Mouse (Mus musculus) mesoderm, embryonic 11.5 days (tissue): ENCODE measurements around the gene Slc16a2.
"Not testable (repeated sequence)": the region's sequence is repeated elsewhere in the genome, so short reads cannot be mapped to it uniquely, and the experiment has no call there.

ENCODE experiments used
- DNase-seq: peaks from one replicate; pipeline ENCODE4 v3.0.0-alpha.2; 2012; ENCODE audit warnings: low read depth, low spot score

Slc16a2 gene

DNA sequence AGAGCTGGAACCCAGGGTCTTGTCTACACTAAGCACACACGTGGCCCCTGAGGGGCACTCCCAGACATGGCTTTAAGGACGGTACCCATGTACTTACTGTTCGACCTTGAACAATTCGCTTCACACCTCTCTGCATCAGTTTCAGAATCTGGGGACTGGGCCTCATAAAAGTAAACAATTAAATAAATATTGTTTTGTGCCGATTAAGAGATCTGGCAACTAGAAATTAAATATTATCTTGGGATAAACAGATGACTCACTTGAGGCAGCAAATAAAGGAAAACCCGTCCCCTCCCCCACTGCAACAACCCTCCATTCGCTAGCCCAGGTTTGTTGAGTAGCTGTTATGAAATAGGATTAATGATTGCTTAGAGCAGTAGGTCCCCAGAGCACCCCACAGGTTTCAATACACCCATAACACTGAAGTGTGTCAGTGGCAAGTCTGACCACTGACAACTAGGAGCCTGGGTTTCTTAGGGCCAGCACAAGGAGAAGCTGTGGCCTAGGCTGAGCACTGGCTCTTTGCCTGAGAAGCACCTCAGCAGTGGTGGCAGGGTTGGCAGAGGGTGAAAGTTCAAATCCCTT, 87.7 kb downstream of the Slc16a2 start:
- DNase-seq: no peak

DNA sequence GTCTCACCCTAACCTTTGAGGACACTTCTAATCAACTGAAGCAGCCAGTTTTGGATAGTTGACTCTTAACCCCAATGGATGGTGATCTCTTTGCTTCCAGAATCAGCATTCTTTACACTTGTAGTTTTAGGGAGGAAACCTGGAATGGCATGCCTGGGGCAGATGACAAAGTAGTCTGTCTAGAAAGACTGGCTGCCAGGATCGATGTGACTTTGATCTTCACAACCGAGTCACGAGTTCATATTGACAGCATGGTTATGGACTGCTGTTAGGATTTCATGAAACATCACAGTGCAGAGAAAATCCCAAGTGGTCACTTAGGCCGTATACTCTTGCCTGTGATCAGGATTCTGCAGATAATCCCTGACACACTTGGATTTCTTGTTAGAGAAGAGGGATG, 88.7 kb downstream of the Slc16a2 start:
- no peak for DNase-seq

DNA sequence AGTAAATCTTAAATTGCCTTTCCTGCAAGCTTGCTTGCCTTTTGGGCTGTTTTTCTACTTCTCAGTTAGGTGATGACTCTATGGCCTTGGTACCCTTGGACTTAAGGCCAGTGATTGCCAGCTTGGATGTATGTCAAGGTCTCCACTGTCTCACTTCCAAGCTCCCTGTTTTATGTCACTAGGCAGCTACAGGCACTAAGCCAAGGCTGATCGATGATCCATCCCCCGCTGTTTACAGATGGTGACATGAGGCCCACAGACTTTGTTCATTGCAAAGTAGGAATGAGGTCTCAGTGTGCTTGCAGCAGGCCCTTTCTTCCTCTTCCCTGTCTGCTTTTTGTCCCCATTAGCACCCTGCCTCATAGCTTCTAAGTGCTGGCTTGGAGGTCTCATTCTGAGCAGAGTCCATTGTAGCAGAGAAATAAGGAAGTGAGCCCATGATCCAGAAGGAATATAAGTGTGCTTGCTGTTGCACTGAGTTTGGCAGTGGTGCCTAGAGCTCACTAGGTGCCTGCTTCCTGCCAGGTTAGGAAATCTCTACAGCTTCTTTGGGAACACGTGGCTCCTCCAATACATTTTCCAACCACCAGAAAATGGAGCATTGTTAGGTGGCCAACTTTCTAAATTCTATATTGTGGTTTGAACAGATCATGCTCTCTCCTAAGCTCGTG, 89.6 kb downstream of the Slc16a2 start:
- no peak for DNase-seq

DNA sequence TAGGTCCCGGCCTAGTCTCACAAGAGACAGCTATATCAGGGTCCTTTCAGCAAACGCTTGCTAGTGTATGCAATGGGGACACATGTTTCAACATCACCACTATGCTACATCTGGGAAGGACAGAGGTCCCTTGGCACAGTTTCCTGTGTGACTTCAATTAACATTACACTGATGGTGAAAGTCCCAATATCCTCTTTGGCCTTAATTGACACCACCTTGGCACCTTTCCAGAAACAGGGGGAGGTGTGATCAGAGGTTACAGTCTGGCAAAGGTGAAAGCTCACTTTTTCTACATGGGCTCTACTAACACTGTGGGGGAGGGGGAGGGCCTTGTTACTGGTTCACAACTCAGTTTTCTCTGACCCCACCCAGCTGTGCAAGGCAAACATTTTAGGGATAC, 99.3 kb downstream of the Slc16a2 start:
- DNase-seq: no peak

DNA sequence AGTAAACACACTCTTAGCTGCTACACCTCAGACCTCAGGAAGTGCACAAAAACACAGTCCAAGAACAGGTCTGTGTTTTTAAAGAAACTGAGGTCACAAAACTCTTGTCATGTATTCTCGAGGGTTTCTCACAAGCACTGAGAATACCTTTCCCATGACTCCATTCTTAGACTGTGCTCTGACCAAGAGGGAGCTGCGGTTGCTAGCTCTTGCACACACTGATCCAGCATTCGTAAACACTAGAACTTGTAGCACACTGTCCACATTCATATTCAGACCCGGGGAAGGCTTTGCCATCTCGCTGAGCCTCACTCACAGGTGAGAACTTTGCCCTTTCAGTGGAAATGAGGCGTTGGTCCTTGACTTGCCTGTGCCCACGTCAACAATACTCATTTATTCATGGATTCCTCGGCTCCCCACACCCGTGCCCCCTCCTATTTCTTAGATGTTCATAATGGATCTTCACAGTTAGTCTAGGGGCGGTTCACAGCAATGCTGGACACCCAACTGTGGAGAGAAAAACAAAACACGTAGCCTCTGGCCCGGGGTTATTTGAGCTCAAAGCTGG, 102.1 kb downstream of the Slc16a2 start:
- no peak for DNase-seq

DNA sequence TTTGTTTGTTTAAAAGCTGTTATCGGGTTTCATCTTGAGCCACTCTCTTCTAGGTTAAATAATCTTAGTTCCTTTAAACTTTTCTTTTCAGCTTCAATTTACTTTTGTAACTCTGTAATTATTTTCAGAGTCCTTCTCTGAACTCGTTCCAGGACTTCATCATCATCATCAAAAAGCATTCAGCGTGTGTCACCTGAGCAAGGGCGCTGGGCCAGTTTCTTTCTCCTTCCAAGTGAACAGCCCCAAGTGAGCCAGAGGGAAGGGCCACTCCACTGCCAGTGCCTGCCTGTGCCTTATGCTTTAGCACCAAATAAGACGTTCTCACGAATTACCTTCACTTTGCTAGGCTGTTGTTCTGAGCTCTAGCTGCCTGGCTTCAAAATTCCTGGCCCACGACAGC, 108.9 kb downstream of the Slc16a2 start:
- DNase-seq: no peak

DNA sequence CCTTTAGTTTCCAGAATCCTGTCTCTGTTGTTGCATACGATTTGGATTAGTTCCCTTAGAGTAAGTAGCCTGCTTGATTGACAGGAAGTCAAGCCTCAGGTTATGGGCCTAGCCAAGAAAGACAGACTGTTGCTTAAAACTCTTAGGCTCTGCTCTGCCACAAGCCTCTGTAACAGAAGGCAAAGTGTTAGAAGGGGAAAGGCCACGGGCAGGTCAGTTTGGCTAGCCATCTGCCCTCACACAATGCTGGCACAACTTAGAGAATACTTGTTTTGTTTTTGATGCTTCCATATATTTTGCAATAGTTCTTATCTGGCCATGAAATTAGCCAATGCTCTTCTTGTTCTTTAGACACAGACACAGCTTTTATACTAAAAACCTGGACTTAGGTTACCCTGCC, 112.1 kb downstream of the Slc16a2 start:
- no peak for DNase-seq

DNA sequence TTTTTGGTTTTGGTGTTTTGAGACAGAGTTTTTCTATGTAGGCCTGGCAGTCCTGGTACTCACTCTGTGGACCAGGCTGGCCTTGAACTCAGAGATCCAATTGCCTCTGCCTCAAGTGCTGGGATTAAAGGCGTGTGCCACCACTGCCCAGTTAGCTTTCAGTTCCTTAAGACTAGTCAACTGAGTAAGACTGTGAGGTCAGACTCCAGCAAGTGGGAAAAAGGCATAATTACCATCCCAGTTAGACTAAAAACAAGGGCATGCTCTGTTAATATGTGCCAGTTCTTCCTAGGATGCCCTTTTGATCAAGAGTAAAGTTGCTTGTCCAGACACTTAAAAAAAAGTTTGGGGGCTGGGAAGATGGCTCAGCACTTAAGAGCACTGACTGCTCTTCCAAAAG, 113.2 kb downstream of the Slc16a2 start:
- DNase-seq: no peak

DNA sequence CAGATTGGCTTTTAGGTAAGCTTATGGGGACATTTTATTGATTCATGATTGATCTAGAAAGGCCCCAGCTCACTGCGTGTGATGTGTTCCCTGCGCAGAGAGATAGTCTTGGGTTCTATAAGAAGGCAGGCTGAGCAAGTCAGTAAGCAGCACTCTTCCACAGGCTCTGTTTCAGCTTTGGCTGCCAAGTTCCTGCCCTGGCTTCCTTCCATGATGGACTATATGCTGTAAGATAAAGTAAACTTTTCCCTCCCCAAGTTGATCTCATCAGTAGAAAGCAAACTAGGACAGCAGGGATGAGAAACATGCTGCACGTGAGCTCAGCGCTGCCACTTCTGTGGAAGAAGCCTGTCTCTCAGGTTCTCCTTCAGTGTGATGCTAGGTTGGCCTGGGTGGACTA, 117.2 kb downstream of the Slc16a2 start:
- no peak for DNase-seq

DNA sequence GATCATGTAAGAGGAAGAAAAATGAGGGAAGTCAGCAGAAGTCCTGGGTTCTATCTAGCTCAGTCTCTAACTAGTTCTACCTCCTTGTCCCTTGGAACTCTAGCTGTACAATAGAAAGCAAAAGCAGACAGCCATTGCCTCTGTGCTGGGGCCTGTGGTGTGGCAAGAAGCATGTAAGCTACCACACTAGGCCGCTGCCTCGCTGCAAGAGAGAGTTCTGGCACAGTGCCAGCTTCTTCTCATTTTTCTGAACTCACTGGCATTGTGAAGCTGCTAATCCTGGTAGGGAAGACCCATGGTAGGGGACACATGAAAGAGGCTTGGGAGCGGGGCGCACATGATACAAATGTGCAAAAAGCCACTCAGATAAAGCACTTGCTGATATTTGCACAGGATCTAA, 117.8 kb downstream of the Slc16a2 start:
- DNase-seq: no peak

DNA sequence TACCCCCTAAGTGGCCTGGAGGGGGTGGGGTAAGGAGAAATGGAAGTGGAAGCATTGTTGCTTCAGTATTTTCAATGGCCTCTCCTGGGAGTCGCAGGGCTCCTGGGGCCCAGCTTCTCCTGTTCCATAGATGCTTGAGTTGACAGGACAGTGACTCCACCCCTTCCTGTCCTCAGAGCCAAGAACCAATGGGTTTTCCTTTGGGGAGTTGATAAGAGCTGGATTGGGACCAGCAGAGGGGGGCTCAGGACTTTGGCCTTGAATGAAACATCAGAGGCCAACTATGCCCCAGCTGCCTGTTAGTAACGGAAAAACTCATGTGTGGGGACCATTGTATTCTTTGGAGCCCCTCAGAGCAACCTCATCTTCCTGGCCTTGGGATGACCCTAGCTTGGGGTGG, 124.0 kb downstream of the Slc16a2 start:
- no peak for DNase-seq

DNA sequence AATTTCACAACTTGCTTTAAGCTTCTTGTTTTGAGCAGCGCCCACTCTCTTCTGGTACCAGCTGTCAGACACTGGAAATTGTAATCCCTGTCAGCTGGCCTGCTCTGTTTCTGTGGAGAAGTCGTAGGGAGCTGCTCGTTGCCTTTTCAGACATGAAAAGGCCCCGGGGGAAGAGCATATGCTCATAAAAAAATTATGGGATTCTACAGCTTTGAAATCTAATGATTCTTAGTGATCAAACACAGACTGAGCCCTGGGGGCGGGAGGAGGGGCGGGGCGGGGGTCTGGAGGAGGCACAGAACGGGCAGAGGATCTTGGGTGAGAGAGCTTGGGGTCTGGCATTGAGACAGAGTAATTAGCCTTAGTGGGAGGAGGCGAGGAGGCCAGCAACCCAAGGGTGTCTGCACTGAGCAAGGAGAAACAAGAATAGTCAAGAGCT, 125.7 kb downstream of the Slc16a2 start:
- DNase-seq: peak; percentile 25

DNA sequence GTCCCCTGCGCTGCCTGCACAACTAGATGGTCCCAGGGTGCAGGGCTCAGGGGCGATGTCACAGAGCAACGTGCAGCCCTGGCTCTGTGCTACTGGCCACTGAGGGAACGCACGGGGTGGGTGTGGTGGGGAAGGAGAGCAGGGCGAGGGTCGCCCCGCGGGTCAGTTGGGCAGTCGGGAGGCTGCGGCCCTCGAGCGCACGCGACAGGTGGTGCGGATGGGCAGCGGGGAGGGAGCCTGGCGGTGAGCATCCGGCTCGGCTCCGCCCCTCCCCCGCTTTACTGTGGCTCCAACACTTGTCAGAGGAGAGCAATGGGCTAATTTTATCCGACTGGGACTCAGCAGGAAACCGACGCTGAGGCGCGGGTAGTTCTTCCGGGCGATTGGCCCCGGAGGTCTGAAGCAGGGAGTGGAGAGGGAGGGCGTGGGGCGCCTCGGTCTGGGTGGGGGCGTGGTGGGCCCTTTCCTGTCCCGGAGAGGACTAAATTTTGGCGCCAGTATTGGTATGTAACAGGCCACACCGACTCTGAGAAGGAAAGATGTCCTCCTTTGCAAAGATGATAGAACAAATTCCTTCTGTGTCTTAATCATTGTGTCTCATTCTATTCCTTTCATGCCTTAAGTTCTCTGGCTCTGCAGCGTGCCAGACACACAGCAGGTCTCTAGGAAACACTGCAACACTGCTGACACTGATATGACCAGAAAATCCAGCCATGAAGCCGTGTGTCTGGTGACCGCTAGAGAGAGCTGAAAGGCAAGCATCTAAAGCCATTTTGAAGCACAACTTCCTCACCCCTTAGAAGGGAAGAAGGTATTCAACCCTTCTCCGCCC, 126.4 kb downstream of the Slc16a2 start:
- peak; percentile 61 for DNase-seq

DNA sequence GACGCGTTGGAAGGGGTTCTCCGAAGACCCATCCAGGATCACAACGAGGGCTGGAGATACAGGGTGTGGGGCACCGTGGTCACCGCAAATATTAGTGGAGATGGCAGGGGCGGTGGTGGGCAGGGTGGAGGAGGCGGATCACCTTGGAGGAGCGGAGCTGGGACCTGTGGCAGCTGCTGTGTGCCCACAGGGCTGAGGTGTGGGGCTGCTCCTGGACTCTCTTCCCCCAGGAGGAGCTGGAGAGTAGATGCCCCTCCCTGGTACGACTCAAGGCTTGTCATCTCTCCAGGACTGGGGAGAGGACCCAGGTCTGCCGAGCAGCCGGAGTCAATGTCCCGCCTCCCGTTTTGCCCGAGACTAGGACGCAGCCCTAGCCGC, 127.0 kb downstream of the Slc16a2 start:
- no peak for DNase-seq

DNA sequence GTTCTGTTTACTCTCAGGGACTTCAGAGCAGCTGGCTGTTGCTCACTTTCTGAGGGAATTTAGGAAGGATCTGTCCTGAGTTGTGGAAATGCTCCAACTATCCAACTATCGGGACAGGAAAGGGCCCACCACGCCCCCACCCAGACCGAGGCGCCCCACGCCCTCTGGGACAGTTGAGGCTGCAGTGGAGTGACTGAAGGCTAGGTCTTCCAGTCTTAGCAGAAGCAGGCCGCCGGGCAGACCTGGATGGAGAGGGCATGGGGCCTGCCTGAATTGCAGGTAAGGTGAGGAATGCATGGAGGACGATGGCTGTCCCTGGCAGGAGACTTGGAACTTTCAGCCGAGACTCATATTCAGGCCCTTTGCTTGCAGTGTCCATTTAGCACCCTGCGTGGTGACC, 127.4 kb downstream of the Slc16a2 start:
- no peak for DNase-seq

DNA sequence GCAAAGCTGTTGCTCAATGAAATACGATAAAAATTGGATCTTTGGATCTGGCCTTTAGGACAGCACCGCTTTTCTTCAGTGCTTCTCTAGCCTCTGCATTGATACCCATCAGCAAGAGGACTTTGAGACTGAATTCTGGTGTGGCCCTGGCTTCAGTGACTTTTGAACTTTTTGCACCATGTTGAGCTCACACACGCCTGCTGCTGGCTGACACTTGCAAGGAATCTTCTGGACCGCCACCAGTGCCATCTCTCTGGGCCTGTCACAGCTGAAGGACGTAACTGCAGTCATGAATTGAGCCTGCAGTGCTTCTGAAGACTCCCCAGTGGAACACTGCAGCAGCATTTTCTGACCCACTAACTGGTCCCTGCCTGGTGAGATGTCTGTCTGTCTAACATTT, 128.9 kb downstream of the Slc16a2 start:
- DNase-seq: no peak

DNA sequence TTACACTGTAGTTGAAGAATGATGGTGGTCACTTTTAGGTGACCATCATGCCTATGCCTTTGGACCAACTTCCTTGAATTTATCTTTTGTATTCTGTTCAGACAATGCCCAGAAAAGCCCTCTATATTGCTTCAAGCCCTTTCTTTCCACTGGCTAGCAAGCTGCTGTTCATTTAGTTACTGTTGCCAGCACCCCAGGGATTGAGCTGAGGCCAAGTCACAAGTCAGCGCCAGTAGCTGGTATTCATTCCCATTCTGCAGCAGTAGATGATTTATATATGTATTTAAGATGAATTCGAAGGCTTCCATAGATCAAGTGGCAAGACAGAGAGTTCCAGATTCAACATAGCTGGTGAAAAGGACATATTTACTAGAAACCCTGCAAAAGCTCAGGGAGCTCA, 133.2 kb downstream of the Slc16a2 start:
- no peak for DNase-seq

DNA sequence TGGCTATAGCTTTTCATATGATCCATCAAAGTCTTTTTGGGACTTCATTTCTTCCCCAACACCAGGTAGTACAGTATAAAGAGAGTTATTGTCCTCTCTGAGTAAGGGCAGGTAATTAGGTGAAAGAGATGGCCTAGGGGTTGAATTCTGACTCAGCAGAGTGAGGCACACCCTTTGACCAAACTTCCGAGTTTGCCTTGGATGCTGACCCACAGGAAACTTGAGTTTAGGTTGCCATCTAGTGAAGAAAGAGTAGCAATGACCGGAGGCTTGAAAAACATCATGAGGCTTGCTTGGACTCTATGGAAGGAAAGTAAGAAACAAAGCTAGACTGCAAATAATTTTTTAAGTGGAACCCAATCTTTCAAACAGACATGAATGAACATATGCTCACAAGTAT, 147.1 kb downstream of the Slc16a2 start:
- no peak for DNase-seq

DNA sequence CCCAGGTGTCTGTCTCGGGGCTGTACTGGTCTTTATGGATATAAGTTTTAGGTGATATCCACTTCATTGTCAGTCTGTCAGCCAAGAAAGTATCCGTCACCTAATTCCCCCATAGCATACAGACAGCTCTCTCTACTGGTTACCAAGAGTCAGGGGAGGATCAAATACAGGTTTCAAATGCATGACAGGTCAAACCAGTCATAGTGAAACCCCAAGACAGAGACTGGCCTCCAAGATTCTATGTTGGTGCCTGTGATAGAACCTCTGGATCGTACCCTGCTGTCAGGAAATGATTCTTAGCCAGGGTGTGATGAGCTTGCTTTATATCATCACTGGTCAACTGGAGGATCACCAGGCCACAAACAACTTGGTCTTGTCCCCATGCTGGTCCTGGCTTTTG, 148.0 kb downstream of the Slc16a2 start:
- no peak for DNase-seq

DNA sequence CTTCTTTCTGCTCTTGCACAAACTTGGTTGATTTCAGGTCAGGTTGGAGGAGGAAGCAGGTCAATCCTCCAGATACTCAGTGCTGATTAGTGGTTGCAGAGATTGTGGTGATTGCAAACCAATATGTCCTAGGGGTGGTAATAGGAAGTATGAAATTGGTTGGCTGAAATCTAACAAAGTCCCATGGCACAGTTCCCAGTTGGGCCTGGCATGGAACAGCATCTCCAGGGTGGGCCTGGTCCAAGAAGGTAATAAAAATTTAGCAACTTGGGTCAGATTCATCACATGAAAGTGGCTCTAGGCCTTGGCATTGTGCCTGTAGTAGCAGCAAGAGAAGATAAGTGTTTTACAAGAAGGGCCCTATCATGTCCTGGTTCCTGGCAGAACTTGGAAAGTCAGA, 151.5 kb downstream of the Slc16a2 start:
- DNase-seq: no peak

DNA sequence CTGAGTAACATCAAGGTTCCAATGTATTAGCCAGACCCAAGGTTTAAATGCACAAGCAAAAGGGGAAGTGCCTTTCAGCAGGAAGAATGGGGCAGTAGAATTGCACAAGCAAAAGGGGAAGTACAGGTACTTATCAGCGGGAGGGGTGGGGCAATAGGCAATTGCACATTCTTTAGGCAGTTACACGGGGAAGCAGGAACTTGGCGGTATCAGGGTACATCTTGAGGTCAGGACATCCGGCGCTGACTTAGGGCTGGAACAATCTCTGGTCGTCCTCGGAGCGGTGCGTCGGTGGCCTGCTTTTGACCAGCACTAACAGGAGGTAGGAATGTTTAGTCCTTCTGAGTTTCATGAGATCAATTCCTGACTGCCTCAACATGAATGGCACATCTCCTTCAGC, 157.3 kb downstream of the Slc16a2 start:
- DNase-seq: not testable (repeated sequence)

DNA sequence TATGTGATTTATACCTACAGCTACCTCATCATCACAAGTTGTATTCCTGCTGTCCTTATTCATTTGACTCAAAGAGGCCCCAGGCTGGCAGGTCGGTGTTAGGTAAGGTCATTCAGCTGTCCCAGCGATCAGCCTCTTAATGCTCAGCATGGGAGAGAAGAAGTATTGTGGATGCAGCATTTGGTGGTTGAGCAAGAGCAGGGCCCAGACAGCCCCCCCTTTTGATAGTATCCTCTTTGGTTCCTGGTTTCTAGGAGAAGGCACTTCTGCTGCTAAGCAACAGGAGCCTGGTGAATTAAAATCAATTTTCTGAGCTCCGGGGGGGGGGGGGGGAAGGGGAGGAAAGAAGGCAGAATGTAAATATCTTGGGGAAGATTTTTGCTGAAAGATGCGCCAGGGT, 162.8 kb downstream of the Slc16a2 start:
- DNase-seq: no peak

DNA sequence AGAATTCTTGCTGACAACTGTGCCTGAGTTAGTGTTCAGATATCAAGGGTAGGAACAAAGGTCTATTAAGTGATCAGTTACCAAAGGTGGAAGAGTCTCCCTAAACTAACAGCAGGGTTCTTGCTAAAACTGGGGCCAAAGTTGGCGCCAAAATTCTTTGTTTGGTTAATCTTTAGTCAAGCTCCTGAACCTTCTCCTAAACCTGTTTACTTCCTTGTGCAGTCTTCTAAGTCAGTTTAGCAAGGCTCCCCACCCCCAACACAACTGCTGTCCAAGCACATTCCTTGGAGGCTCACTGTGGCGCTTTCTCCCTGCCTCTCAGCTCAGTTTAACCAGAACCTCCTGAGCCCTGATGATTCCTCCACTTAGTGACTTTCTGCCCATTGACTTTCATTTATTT, 168.8 kb downstream of the Slc16a2 start:
- DNase-seq: peak; percentile 2
